Mouse (Mus musculus): Measurements from ENCODE around the gene Psmc3.
A peak's percentile ranks its signal among the peaks of the same experiment; 100 is the strongest.
"Not testable (repeated sequence)": the region's sequence is repeated elsewhere in the genome, so short reads cannot be mapped to it uniquely, and the experiment has no call there.

The Psmc3 gene

GRCm38 (mm10) chr2:91044727-91045126 is 9.1 kb upstream of the Psmc3 start:
- TF ChIP-seq NANOG (IDR thresholded peaks at IDR 0.05; ENCODE audit: borderline replicate concordance, low read length) (no peak), POU5F1 (IDR thresholded peaks at IDR 0.05; ENCODE audit: borderline replicate concordance, low read length) (no peak), CTCF (conservative IDR thresholded peaks at IDR 0.05; ENCODE audit: low read length) (no peak)
- peaks cover 72% of the 10 kb centered on the region for H3K4me1 ChIP-seq (replicated peaks; ENCODE audit: low read depth, low read length)
- H3K4me3 ChIP-seq (replicated peaks; ENCODE audit: low read length) = peak overlapping the region; percentile 60
- no peaks in the 10 kb centered on the region for H3K9me3 ChIP-seq (ENCODE audit: low read length)
- H3K27me3 ChIP-seq (ENCODE audit: insufficient read depth, low read length) = peaks cover 36% of the 10 kb centered on the region
- H3K36me3 ChIP-seq (ENCODE audit: insufficient read depth, low read length) = no peaks in the 10 kb centered on the region

DNA sequence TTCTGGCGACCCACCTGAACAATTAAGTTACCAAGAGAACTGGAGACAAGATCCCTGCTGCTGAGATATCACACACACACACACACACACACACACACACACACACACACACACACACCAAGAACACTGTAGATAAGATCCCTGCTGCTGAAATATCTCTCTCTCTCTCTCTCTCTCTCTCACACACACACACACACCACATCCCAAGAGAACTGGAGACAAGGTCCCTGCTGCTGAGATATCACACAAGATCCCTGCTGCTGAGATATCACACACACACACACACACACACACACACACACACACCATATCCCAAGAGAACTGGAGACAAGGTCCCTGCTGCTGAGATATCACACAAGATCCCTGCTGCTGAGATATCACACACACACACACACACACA is 8.0 kb upstream of the Psmc3 start:
- peak overlapping the region; percentile 60; the same call in 1 of the 2 replicates for H3K4me3 ChIP-seq (replicated peaks; ENCODE audit: low read length)

DNA sequence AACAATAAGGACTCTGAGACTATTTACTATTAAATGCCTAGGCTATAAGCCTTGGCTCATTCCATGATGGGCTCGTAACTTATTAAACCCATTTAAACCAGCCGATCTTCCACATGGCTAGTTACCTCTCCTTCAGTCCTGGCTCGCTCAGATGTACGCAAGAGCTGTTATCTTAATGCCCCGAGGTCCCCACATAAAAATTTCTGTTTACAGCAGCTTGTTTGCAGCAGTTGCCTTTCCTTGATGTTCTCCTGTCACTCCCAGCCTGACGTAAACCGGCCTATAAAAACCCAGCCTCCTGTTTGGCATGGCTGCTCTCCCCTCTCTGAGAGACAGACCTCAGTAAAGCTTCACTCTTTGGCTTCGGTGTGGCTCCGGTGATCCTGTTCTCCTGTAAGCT is 6.5 kb upstream of the Psmc3 start:
- Histone ChIP-seq H3K27me3 (ENCODE audit: insufficient read depth, low read length) (peaks cover 17% of the 10 kb centered on the region), H3K9me3 (ENCODE audit: low read length) (no peaks in the 10 kb centered on the region), H3K4me1 (replicated peaks; ENCODE audit: low read depth, low read length) (peaks cover 62% of the 10 kb centered on the region), H3K4me3 (replicated peaks; ENCODE audit: low read length) (no peak overlapping the region), H3K36me3 (ENCODE audit: insufficient read depth, low read length) (peaks cover 6% of the 10 kb centered on the region)
- TF ChIP-seq CTCF (conservative IDR thresholded peaks at IDR 0.05; ENCODE audit: low read length) = no peak
- no peak for TF ChIP-seq NANOG (IDR thresholded peaks at IDR 0.05; ENCODE audit: borderline replicate concordance, low read length)

More for the DNA sequence above, 8.0 kb upstream of the Psmc3 start:
- not testable (repeated sequence) for H3K9me3 ChIP-seq (ENCODE audit: low read length); H3K36me3 ChIP-seq (ENCODE audit: insufficient read depth, low read length)
- Histone ChIP-seq H3K4me1 (replicated peaks; ENCODE audit: low read depth, low read length) (peaks cover 72% of the 10 kb centered on the region), H3K27me3 (ENCODE audit: insufficient read depth, low read length) (peaks cover 32% of the 10 kb centered on the region)

- no peaks in the 10 kb centered on the region for H3K27me3 ChIP-seq (ENCODE audit: insufficient read depth, low read length)
- H3K4me3 ChIP-seq (replicated peaks; ENCODE audit: low read length) = no peak overlapping the region
- TF ChIP-seq POU5F1 (IDR thresholded peaks at IDR 0.05; ENCODE audit: borderline replicate concordance, low read length) (no peak), NANOG (IDR thresholded peaks at IDR 0.05; ENCODE audit: borderline replicate concordance, low read length) (no peak), CTCF (conservative IDR thresholded peaks at IDR 0.05; ENCODE audit: low read length) (no peak)
- H3K9me3 ChIP-seq (ENCODE audit: low read length) = no peaks in the 10 kb centered on the region
- H3K4me1 ChIP-seq (replicated peaks; ENCODE audit: low read depth, low read length) = peaks cover 50% of the 10 kb centered on the region
- peaks cover 29% of the 10 kb centered on the region for H3K36me3 ChIP-seq (ENCODE audit: insufficient read depth, low read length)
Measured at GRCm38 (mm10) chr2:91051917-91052316, 1.9 kb upstream of the Psmc3 start.

DNA sequence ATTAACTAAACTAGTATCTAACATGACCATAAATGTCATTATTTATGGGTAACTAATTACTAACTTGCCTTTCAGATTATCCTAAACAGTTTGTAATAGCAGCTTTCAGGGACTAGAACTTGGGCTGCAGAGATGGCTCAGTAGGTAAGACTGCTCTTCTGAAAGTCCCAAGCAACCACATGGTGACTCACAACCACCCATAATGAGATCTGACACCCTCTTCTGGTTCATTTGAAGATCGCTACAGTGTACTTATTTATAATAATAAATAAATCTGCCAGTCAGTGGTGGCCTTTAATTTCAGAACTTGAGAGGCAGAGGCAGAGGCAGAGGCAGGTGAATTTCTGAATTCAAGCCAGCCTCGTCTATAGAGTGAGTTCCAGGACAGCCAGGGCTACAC is 1.1 kb upstream of the Psmc3 start:
- H3K9me3 ChIP-seq (ENCODE audit: low read length) = no peaks in the 10 kb centered on the region
- TF ChIP-seq NANOG (IDR thresholded peaks at IDR 0.05; ENCODE audit: borderline replicate concordance, low read length) = no peak
- TF ChIP-seq CTCF (conservative IDR thresholded peaks at IDR 0.05; ENCODE audit: low read length) = no peak
- no peak for TF ChIP-seq POU5F1 (IDR thresholded peaks at IDR 0.05; ENCODE audit: borderline replicate concordance, low read length)

GRCm38 (mm10) chr2:91053181-91053933 is 452 bp upstream of the Psmc3 start:
- peaks cover 36% of the 10 kb centered on the region for H3K4me1 ChIP-seq (replicated peaks; ENCODE audit: low read depth, low read length)
- H3K4me3 ChIP-seq (replicated peaks; ENCODE audit: low read length) = peak overlapping the region; percentile 98
- TF ChIP-seq NANOG (IDR thresholded peaks at IDR 0.05; ENCODE audit: borderline replicate concordance, low read length) (no peak), CTCF (conservative IDR thresholded peaks at IDR 0.05; ENCODE audit: low read length) (no peak), POU5F1 (IDR thresholded peaks at IDR 0.05; ENCODE audit: borderline replicate concordance, low read length) (no peak)
- H3K27me3 ChIP-seq (ENCODE audit: insufficient read depth, low read length) = no peaks in the 10 kb centered on the region
- no peaks in the 10 kb centered on the region for H3K9me3 ChIP-seq (ENCODE audit: low read length)
- H3K36me3 ChIP-seq (ENCODE audit: insufficient read depth, low read length) = peaks cover 44% of the 10 kb centered on the region

More for the DNA sequence above, 1.1 kb upstream of the Psmc3 start:
- H3K36me3 ChIP-seq (ENCODE audit: insufficient read depth, low read length) = peaks cover 38% of the 10 kb centered on the region
- H3K4me3 ChIP-seq (replicated peaks; ENCODE audit: low read length) = no peak overlapping the region
- peaks cover 43% of the 10 kb centered on the region for H3K4me1 ChIP-seq (replicated peaks; ENCODE audit: low read depth, low read length)
- H3K27me3 ChIP-seq (ENCODE audit: insufficient read depth, low read length) = no peaks in the 10 kb centered on the region

DNA sequence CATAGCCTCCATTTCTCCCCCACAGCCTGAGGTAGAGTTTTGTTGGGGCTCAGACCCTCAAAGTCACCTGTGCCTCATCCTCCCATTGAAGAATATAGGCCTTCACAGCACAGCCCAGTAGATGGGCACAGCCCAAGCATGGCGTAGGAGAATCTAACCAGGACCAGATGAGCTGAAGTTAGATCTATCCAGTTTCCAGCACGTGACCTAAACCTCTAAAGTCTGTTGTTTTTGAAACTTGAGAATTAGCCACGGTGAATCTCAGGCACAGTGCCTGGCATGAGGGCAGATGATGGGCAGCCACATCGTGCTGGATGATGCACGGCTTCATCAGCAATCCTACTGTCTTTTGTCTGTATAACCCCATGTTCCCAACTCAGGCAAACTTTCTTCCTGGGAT is 4.6 kb downstream of the Psmc3 start:
- no peak overlapping the region for H3K4me3 ChIP-seq (replicated peaks; ENCODE audit: low read length)
- no peaks in the 10 kb centered on the region for H3K9me3 ChIP-seq (ENCODE audit: low read length)
- H3K36me3 ChIP-seq (ENCODE audit: insufficient read depth, low read length) = peaks cover 88% of the 10 kb centered on the region
- peaks cover 50% of the 10 kb centered on the region for H3K4me1 ChIP-seq (replicated peaks; ENCODE audit: low read depth, low read length)
- H3K27me3 ChIP-seq (ENCODE audit: insufficient read depth, low read length) = no peaks in the 10 kb centered on the region
- no peak for TF ChIP-seq POU5F1 (IDR thresholded peaks at IDR 0.05; ENCODE audit: borderline replicate concordance, low read length)
- no peak for TF ChIP-seq CTCF (conservative IDR thresholded peaks at IDR 0.05; ENCODE audit: low read length)
- no peak for TF ChIP-seq NANOG (IDR thresholded peaks at IDR 0.05; ENCODE audit: borderline replicate concordance, low read length)

DNA sequence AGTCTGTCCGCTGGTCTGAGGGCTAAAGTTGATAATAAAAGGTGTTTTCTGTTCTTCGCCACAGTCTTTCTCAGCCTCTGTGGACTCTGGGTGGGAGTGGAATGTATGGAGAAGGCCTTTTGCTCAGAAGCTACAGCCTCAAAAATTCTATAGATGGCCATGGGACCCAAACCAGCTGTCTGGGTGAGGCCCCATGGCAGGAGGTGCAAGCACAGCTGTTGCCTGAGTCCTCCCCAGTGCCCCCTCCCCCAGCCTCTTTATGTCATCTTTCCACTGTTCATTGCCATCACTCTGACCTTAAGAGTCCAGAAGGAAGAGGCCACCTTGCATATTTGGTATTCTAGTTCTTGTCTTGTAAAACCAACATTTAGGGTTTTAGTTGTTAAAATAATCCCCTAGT is 5.6 kb downstream of the Psmc3 start:
- no peak overlapping the region for H3K4me3 ChIP-seq (replicated peaks; ENCODE audit: low read length)
- peaks cover 56% of the 10 kb centered on the region for H3K4me1 ChIP-seq (replicated peaks; ENCODE audit: low read depth, low read length)

More for the DNA sequence above, 5.6 kb downstream of the Psmc3 start:
- peaks cover 98% of the 10 kb centered on the region for H3K36me3 ChIP-seq (ENCODE audit: insufficient read depth, low read length)
- no peaks in the 10 kb centered on the region for H3K9me3 ChIP-seq (ENCODE audit: low read length)
- H3K27me3 ChIP-seq (ENCODE audit: insufficient read depth, low read length) = no peaks in the 10 kb centered on the region
- TF ChIP-seq POU5F1 (IDR thresholded peaks at IDR 0.05; ENCODE audit: borderline replicate concordance, low read length) = no peak
- no peak for TF ChIP-seq CTCF (conservative IDR thresholded peaks at IDR 0.05; ENCODE audit: low read length)
- TF ChIP-seq NANOG (IDR thresholded peaks at IDR 0.05; ENCODE audit: borderline replicate concordance, low read length) = no peak
